Mouse (Mus musculus) ES-Bruce4 (cell line): Measurements from ENCODE around the gene Ntrk3.

Experiments used
- CTCF ChIP-seq: IDR thresholded peaks from one replicate; pipeline ENCODE4 v1.8.1; 2011; ENCODE audit warnings: low read depth, low read length
- POLR2A ChIP-seq: IDR thresholded peaks from one replicate; pipeline ENCODE4 v1.8.1; 2011; ENCODE audit warnings: low read length; ENCODE audit not compliant: insufficient read depth

GRCm38 (mm10) chr7:78584936-78585335 is 152.9 kb downstream of the Ntrk3 start:
- TF ChIP-seq CTCF (no peak), POLR2A (no peak)
